Mouse (Mus musculus) midbrain, embryonic 16.5 days (tissue): Measurements from ENCODE around the gene Nudt16l1. TPM values are rescaled to one million over a fixed set of nuclear protein-coding genes. Genes with fewer than 3 reads are reported as not detected.
A peak's percentile ranks its signal among the peaks of the same experiment; 100 is the strongest.

ENCODE experiments used
- ATAC-seq: fragments of 200-750 bp; cut with Nextera tagmentation; 2 replicates; pipeline ENCODE4 v1.8.0; 2017; ENCODE audit warnings: moderate TSS enrichment
- H3K27ac ChIP-seq: fragments of 300-500 bp; sonication (generic); 2 replicates; pipeline ENCODE4 v1.5.1; 2014; ENCODE audit warnings: mild to moderate bottlenecking, low read length, mixed read lengths
- H3K27me3 ChIP-seq: fragments of 300-500 bp; sonication (generic); 2 replicates; pipeline ENCODE4 v1.6.1; 2014; ENCODE audit warnings: low read depth, low read length, mixed read lengths; ENCODE audit not compliant: control insufficient read depth, insufficient read depth
- H3K36me3 ChIP-seq: fragments of 300-500 bp; sonication (generic); 2 replicates; pipeline ENCODE4 v1.6.1; 2014; ENCODE audit warnings: mild to moderate bottlenecking, low read length, moderate library complexity, mixed read lengths; ENCODE audit not compliant: control insufficient read depth, insufficient read depth
- H3K4me1 ChIP-seq: fragments of 300-500 bp; sonication (generic); 2 replicates; pipeline ENCODE4 v1.6.1; 2014; ENCODE audit warnings: mild to moderate bottlenecking, low read length, mixed read lengths; ENCODE audit not compliant: control insufficient read depth, insufficient read depth
- H3K4me2 ChIP-seq: fragments of 300-500 bp; sonication (generic); 2 replicates; pipeline ENCODE4 v1.6.1; 2014; ENCODE audit warnings: mild to moderate bottlenecking, low read length, mixed read lengths
- H3K4me3 ChIP-seq: fragments of 300-500 bp; sonication (generic); 2 replicates; pipeline ENCODE4 v1.5.1; 2014; ENCODE audit warnings: low read depth, mild to moderate bottlenecking, low read length, moderate library complexity, mixed read lengths
- H3K9ac ChIP-seq: fragments of 300-500 bp; sonication (generic); 2 replicates; pipeline ENCODE4 v1.6.1; 2014; ENCODE audit warnings: low read depth, low read length, mixed read lengths
- H3K9me3 ChIP-seq: fragments of 300-500 bp; sonication (generic); replicated peaks from 2 replicates; pipeline ENCODE4 v1.6.1; 2014; ENCODE audit warnings: mild to moderate bottlenecking, low read length, mixed read lengths; ENCODE audit not compliant: control insufficient read depth, poor library complexity, severe bottlenecking
- WGBS: fragments of 180-500 bp; shearing (Covaris S2); extraction: QIAGEN DNeasy Blood & Tissue Kit; methylation state at CpG from one replicate; pipeline ENCODE4 v1.1.7; 2014; 5-methylcytosine and 5-hydroxymethylcytosine counted together
- polyA plus RNA-seq: library from polyadenylated mRNA; unstranded; fragments of >200 nt; fragmentation: Nextera tagmentation; extraction: Ambion mirVana; gene quantifications from 2 replicates; pipeline ENCODE4 v1.2.1, GENCODE M21; 2015

The Nudt16l1 gene
- polyA plus RNA-seq, 1 experiment from 2014 or later: 119 TPM

DNA sequence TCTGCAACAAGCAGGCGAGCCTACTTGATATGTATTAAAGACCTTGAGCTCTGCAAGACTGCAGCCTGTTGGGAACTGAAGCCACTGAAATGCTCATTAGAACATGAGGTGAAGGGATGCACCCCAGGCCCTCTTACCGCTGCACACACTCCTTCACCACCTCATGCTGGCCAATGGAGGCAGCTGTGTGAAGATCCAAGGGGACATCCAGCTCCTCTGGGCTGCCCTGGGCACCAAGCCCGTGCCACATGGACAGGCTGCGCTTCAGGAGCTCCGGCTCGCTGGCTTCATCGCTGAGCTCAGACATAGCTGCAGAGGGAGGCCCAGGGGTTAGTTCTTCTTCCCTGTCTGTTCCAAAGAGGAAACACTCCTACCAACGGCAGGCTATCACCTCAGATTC is 21.7 kb downstream of the Nudt16l1 start:
- Histone ChIP-seq H3K4me1 (peaks cover 16% of the 10 kb centered on the region), H3K4me3 (no peak overlapping the region), H3K9ac (no peak overlapping the region), H3K27ac (no peak overlapping the region), H3K9me3 (no peaks in the 10 kb centered on the region), H3K4me2 (no peak overlapping the region), H3K27me3 (no peaks in the 10 kb centered on the region), H3K36me3 (peaks cover 7% of the 10 kb centered on the region)
- ATAC-seq: no peak
- 88% methylated on average over 8 of the region's 8 CpGs for WGBS

DNA sequence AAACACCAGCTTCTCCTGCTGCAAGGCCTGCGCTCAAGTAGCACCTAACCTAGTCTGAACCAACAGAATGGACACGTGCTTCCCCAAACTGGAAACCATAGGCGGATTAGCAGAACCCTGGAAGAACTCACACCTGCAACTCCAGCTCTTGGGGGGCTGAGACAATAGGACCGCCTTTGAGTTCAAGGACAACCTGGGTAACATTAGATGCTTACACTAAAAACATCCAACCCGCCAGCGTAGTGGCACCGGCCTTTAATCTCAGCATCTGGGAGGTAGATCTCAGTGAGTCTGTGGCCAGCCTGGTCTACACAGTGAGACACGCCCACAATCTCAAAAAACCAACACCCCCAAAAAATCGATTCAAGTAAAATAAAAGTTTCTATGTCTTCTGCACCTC is 24.8 kb downstream of the Nudt16l1 start:
- peak overlapping the region; percentile 90 for H3K4me3 ChIP-seq
- H3K9me3 ChIP-seq: no peaks in the 10 kb centered on the region
- no peaks in the 10 kb centered on the region for H3K27me3 ChIP-seq
- peak overlapping the region; percentile 86 for H3K9ac ChIP-seq
- 41% methylated on average over 9 of the region's 9 CpGs for WGBS
- H3K27ac ChIP-seq: no peak overlapping the region
- ATAC-seq: no peak
- no peaks in the 10 kb centered on the region for H3K36me3 ChIP-seq
- peak overlapping the region; percentile 82 for H3K4me2 ChIP-seq
- H3K4me1 ChIP-seq: peaks cover 16% of the 10 kb centered on the region

DNA sequence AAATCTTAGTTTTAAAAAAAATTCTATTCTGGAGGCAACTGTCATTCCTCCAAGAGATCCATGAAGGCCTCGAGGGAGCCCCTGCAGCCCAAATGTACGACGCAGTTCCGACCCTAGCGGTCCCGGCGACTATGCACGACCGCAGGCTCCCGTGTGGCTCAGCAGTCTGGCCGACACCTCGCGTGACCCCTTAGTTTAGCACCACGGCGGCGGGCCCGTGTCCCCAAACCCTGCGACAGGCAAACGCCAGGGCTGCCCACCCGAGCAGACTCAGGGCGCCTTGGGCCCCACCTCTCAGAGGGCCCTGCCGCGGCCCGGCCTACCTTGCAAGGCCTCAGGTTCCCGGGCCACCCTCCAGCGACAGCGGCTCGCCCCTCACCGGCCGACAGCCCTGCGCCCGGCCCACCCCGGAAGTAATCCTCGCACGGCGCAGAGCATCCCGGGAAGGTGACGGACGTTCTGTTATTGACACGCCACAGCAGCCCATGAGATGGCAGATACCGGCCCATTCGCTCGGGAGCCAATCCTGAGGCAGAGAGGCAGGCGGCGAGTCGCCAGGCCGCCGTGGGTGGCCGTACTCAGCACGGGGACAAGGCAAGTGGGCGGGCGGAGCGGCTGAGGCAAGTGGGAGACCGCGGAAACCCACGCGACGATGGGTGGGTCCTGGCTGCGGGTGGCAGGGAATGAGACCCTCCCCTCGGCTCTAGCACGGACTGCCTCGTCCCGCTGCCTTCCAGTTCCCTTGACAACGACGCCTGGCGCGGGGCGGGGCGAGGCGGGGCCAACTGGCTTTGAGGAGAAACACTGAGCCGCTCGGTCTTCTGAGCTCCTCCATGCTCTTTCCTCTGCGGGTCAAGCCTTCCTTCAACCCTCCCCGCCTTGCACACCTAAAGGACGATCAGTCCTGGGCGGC is 25.5 kb downstream of the Nudt16l1 start, which contains the start of gene Anks3:
Anks3 (minus strand) TSS at position 409 of the 913 bp plus-strand sequence.
- peak; percentile 99 for ATAC-seq
- under 1% methylated on average over 75 of the region's 76 CpGs for WGBS
- H3K4me3 ChIP-seq: peak within 1 kb of the TSS; percentile 90
- peaks cover 16% of the 10 kb centered on the region for H3K4me1 ChIP-seq
- no peaks in the 10 kb centered on the region for H3K9me3 ChIP-seq
- peak within 1 kb of the TSS; percentile 82 for H3K4me2 ChIP-seq
- no peaks in the 10 kb centered on the region for H3K36me3 ChIP-seq
- H3K27ac ChIP-seq: peak within 1 kb of the TSS; percentile 90
- H3K9ac ChIP-seq: peak within 1 kb of the TSS; percentile 86
- H3K27me3 ChIP-seq: no peaks in the 10 kb centered on the region

DNA sequence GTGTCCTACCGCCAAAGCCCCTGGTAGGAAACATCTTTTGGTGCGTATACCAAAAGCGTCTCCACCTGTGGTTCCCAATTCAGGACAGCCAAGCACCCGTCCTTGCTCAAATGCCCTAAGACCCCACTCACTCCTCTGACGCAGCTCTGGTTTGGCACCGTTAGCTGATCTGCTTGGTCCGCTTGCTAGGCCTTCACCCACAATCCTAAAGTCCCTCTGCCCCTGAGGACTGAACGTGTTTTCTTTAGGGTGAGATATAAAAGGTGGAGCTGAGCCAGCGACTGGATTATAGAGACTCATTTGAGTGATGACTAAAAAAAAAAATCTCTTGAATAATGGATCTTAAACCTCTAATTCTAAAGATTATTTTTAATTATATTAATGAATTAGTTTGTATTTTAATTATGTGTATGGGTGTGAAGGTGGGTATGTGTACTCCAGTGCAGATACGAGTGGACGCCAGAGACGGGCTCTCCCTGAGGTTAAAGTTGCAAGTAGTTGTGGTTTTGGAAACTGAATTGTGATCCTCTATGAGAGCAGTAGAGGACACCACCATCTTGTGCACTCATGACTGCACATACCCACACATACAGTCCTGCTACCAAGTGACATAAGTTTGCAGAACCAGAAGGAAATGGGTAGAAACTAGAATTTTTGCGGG is 26.3 kb downstream of the Nudt16l1 start:
- H3K36me3 ChIP-seq: no peaks in the 10 kb centered on the region
- no peaks in the 10 kb centered on the region for H3K27me3 ChIP-seq
- peaks cover 16% of the 10 kb centered on the region for H3K4me1 ChIP-seq
- no peaks in the 10 kb centered on the region for H3K9me3 ChIP-seq
- WGBS: 23% methylated on average over 13 of the region's 13 CpGs
- peak overlapping the region; percentile 86 for H3K9ac ChIP-seq
- peak overlapping the region; percentile 82 for H3K4me2 ChIP-seq
- H3K4me3 ChIP-seq: peak overlapping the region; percentile 90
- peak overlapping the region; percentile 90 for H3K27ac ChIP-seq
- peak; percentile 46 for ATAC-seq

DNA sequence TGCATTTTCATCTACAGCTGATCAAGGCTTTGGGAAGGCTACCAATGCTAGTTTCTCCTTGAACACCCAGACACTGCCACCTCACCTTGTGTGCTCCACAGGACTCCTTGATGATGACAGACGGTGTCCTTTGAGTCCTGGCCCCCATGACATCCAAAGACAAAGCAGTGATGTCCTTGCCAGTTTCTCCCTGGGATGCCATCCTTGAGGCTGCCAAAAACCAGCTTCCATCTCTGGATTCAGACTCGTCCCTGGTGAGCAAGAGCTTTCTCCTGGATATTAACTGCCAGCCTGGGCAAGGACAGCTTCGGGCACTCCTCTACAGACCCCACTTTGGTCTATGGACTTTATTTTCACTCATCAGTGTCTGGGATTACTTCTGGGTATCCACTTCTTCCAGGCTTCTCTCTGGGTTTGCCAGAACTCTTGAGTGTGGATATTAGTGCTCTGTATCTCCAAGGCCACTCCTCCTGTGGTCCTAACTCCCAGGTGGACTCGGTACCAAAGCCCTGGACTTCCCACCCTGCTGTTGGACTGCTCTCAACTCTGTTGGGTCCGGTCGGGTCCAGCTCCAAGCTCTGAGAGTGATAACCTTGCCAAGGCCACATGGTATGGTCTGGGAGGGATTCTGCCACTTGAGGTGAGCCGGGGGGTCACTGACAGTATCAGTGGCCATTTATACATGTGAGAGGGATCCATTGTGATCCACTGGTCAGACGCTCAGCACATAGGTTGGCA is 27.0 kb downstream of the Nudt16l1 start:
- no peak overlapping the region for H3K9ac ChIP-seq
- H3K4me2 ChIP-seq: no peak overlapping the region
- no peak for ATAC-seq
- H3K4me3 ChIP-seq: no peak overlapping the region
- H3K27me3 ChIP-seq: no peaks in the 10 kb centered on the region
- 89% methylated on average over 8 of the region's 8 CpGs for WGBS
- no peaks in the 10 kb centered on the region for H3K36me3 ChIP-seq
- peaks cover 16% of the 10 kb centered on the region for H3K4me1 ChIP-seq
- H3K9me3 ChIP-seq: no peaks in the 10 kb centered on the region
- no peak overlapping the region for H3K27ac ChIP-seq

DNA sequence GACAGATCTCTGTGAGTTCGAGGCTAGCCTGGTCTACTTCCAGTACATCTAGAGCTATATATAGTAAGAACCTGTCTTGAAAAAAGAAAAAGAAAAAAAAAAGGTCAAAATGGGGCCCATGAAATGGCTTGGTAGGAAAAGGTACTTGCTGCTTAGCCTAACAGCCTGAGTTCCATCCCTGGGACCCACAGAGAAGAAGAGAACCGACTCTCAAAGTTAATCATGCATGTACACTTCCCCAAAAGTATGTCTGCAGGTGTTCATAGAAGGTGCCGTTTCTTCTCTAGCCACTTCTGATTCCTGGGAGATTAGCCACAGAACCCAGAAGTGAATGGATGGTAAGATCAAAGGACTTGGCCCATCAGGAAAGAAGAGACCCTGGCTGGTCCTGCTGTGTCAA is 29.9 kb downstream of the Nudt16l1 start:
- H3K4me2 ChIP-seq: no peak overlapping the region
- H3K27ac ChIP-seq: no peak overlapping the region
- H3K4me3 ChIP-seq: no peak overlapping the region
- WGBS: 85% methylated on average over 3 of the region's 3 CpGs
- H3K9me3 ChIP-seq: no peaks in the 10 kb centered on the region
- peaks cover under 1% of the 10 kb centered on the region; the same call in 1 of the 2 replicates for H3K4me1 ChIP-seq
- no peaks in the 10 kb centered on the region for H3K27me3 ChIP-seq
- no peak overlapping the region for H3K9ac ChIP-seq
- no peak for ATAC-seq
- no peaks in the 10 kb centered on the region for H3K36me3 ChIP-seq

DNA sequence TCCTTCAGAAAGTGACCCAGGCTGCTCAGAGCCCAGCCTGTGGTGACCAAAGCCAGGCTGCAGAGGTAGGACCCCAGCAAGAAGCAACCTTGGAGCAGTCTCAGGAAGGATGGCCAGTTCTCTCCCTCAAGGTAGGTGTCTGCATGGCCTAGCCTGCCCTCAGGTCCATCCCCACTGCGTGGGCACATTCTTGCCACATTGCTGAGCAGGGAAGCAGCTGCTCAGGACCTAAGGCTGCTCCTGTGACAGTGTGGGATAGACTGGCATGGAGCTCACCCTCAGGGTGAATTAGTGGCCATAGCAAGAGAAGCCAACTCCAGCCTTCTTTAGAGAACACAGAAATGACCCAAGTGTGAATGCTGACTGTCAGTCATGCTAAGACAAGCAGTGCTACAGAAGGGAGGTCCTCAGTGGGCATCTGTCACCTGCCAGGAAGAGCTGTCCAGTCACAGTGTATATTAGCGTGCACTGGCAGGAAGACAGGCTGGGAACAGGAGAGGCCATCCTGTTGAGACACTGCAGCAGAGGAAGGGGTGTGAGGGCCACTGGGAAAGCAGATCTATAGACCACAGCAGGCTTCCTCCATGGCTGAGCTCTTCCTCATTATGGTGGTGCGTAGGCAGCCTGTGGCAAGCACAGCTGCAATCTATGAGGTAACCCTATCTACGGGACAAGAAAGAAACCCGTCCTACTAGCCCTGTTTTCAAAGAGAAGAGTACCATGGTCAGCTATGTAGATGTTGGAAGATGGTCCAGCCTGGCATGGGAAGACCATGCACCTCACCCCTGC is 30.7 kb downstream of the Nudt16l1 start:
- 88% methylated on average over 5 of the region's 5 CpGs for WGBS
- H3K4me2 ChIP-seq: no peak overlapping the region
- no peak for ATAC-seq
- no peaks in the 10 kb centered on the region for H3K27me3 ChIP-seq
- H3K4me1 ChIP-seq: no peaks in the 10 kb centered on the region; the same call in 1 of the 2 replicates
- no peak overlapping the region for H3K9ac ChIP-seq
- H3K27ac ChIP-seq: no peak overlapping the region
- no peaks in the 10 kb centered on the region for H3K36me3 ChIP-seq
- no peak overlapping the region for H3K4me3 ChIP-seq
- H3K9me3 ChIP-seq: no peaks in the 10 kb centered on the region

DNA sequence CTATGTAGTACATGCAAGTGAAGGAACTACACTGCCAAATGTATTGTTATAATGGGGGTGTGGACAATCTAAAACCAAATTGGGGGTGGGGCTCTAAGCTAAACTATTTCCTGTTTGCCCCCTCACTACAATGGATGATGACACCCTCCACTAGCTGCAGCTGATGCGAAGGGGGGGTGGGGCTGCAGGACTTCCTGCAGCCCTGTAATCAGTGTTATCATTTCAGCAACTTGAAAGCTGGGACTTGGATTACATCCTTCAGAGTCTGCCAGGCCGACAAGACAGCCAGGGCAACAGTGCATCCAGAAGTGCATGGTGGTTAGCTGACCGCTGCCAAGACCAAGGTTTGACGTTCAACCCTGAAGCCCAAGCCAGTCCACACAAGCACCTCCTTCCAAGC is 33.1 kb downstream of the Nudt16l1 start:
- no peaks in the 10 kb centered on the region for H3K4me1 ChIP-seq
- H3K9ac ChIP-seq: no peak overlapping the region
- no peaks in the 10 kb centered on the region for H3K9me3 ChIP-seq
- no peak overlapping the region for H3K4me2 ChIP-seq
- ATAC-seq: no peak
- H3K36me3 ChIP-seq: no peaks in the 10 kb centered on the region
- H3K27me3 ChIP-seq: no peaks in the 10 kb centered on the region
- no peak overlapping the region for H3K4me3 ChIP-seq
- 85% methylated on average over 4 of the region's 4 CpGs for WGBS
- no peak overlapping the region for H3K27ac ChIP-seq
